Mouse (Mus musculus) frontal cortex, postnatal 14 days (tissue): ENCODE data around the gene Gm11985.
A peak's percentile ranks its signal among the peaks of the same experiment; 100 is the strongest.
"Not testable (repeated sequence)": the region's sequence is repeated elsewhere in the genome, so short reads cannot be mapped to it uniquely, and the experiment has no call there.

Source experiments
- DNase-seq, 2 experiments: peaks; one replicate each; pipeline ENCODE4 v3.0.0; 2022; ENCODE audit warnings: low spot score in 2 of 2

Gm11985 gene

DNA sequence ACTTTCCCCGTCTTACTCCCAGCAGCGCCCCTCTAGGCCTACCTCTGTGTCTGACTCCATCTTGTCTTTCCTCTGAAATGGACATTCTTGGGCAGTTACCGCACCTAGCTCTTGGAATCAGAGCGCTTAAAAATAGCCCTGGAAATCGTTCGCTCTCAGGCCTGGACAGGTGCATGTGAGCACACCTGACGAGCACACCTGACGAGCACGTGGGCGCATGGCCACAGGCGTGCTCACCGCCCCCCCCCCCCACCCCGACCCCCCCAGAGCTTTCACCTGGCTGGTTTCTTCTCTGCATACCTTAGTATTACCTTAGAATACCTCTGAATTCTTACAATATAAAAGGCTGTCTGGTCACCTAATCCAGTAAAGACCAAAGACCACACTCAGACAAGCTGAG, at the start of gene Gm11985:
Gm11985 (minus strand) TSS at position 101 of the 400 bp plus-strand sequence.
- DNase-seq: no peak

DNA sequence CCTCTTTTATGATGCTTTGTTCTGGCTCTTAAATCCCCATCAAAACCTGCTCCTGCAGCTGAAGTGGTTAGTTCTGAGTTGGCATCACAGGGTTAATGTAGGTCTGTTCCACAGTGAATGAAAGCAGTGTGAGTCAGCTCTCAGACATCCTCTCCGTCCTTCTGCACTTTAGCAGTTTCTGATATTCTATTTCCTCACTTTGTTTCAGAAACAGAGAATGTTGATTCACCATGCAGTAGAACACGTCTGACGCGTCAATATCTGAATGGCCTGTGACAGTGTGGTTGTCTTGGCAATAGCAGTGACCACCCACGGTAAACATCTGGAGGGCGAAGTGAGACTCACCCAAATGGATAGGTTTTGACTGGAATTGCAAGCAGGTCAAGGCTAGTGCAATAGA, 49.3 kb upstream of the Gm11985 start:
- no peak for DNase-seq

DNA sequence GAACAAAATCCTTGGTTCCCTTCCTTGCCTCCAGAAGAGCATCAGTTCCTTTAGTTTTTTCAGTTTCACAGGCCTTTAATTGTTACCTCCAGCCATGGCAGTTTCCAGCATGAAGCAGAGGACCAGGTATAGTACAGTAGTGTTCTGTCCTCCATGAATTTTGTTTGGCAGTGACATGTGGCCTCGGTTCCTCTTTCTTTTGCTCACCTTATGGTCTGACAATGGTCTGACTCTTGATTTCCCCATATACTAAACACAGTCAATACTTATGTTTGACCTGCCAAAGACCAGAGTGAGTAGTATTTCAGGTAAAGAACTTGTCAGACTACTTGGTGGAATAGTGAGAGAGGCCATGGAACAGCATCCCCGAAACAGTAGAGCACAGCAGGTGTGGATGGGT, 48.4 kb upstream of the Gm11985 start:
- no peak for DNase-seq

- no peak for DNase-seq
Measured at GRCm38 (mm10) chr11:7234981-7235609, 46.7 kb upstream of the Gm11985 start.

DNA sequence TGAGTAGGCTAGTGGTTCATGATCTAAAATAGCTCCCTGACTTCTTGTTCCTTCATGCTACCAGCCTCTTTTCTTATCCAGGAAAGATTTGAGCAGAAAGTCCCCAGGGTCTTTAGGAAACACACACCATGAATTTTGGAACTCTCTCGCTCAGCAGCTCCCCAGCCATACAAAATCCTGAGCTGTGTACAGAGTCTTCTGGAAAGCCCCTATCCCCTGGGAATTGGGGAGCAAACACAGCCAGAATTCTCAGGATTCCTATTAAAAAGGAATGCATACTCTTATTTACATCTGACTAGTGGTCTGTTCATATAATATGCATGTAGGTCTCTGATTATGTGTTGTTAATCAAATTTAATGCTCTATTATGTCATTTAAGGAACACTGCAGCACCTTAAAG, 46.1 kb upstream of the Gm11985 start:
- no peak for DNase-seq

- no peak for DNase-seq
Measured at GRCm38 (mm10) chr11:7233333-7233732, 45.0 kb upstream of the Gm11985 start.

GRCm38 (mm10) chr11:7231958-7232357, 43.6 kb upstream of the Gm11985 start:
- no peak for DNase-seq

DNA sequence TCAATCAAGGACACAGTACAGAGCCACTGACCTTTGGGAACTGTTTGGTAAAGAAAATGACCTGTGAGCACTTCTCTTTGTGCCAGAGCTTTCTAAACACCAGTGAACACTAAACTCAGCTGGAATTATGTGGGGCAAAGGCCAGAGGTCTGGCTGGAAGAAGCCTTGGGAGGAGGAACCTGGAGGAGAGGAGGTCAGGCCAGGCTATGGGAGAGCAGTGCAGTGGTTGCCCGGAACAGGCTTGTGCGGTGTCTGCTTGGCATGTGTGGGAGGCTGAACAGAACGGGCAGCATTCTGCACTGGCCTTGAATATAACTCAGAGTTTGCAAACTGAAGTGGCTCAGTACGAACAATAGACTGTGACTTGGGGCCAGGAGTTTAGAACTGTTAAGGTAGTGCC, 41.6 kb upstream of the Gm11985 start:
- DNase-seq: no peak

- DNase-seq: no peak
Measured at GRCm38 (mm10) chr11:7228107-7228506, 39.7 kb upstream of the Gm11985 start.

DNA sequence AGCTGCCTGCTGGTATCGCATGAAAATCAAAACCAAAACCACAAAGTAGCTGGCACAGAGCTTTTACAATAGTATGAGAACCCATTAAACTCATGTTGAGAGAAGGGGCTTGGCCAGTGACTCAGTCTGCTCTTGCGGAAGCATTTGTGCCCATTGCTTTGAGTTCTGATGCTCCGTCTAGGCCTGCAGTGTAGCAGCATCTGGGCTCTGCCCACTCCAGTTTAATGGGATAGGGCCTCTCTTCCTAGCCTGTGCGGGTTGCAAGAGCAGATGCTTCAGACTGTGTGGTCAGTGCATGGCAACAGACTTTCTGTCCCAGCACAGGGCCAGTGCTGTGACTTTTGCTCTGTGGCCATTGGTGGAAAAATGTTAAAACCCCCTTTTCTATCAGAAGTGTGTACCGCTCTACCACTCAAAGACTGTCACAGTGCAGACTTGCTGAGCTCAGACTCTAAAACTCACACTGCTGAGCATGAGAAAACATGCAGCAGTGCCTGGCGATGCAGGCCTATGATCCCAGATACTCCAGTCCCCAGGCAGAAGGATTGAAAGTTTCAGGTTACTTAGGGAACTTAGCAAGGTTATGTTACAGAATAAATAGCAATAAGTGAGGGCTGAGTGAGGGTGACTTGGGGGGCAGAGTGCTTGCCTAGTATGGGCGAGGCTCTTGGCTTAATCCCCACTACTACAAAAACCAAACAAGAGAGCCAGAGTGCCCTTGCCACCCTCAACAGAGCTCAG, 38.6 kb upstream of the Gm11985 start:
- no peak for DNase-seq

DNA sequence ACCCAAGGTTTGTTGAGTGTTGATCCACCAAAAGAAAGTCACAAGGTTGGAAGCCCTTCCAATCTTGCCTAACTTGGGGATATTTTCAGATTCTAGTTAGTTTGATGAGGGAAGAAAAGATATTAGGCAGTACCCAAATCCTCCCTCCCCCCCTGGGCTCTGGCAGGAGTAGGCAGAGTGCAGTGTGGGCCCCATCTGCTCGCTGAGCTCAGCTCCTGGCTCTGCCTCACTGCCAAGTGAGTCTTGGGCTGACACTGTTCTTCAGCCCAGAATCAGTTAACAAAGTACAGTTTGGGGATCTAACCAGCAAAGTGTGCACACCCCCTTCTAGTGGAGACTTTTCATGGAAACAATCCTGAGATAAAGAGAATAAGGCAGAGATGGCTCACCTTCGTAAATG, 37.8 kb upstream of the Gm11985 start:
- DNase-seq: no peak

DNA sequence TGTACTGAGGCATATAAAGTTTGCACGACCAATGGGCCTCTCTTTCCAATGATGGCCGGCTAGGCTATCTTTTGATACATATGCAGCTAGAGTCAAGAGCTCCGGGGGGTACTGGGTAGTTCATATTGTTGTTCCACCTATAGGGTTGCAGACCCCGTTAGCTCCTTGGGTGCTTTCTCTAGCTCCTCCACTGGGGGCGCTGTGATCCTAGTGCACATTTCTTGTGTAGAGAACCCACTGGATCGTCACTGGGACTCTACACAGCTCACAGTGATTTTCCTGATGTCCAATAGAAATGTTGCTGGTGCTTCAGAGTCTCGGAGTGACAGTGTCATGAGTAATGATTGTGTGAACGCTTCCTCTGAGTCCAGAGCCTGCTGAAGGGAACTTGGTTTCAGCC, 33.5 kb upstream of the Gm11985 start:
- DNase-seq: not testable (repeated sequence)

DNA sequence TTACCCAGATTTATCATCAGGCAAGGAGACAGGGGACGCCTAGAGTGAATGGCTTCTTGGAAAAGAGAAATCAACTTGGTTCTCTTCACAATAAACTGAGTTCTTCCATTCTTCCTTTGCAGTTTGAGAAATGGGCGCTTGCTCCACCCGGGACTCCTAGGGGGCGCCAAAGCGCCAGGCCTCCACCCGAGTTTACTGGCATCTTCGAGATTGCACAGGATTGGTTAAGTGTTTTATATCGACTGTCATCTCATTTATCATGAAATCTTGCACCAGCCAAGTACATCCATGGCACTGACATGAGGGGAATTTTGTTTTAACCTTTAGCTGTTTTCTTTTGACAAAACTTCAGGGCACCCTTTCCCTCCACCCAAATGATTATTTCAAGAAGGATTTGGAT, 27.3 kb upstream of the Gm11985 start:
- DNase-seq: peak; percentile 36 to 66

DNA sequence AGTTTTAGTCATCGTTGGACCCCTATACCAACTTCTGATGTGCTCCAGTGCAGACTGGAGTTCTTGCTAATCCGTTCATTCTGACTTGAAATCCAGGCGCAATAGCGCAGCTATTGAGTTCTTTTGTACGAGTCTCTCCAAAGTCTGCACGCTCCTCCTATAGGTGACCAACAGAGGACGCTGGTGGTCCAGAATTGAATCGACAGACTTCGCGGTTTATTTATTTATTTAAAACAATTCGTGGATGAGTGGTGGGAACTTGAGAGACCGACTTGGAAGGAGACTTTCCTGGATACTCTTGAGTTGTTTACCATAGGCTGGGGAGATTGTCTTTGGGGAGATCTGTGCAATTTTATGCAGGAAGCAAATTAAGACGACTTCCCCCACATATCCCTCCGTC, 26.4 kb upstream of the Gm11985 start:
- DNase-seq: peak; percentile 50 to 65

DNA sequence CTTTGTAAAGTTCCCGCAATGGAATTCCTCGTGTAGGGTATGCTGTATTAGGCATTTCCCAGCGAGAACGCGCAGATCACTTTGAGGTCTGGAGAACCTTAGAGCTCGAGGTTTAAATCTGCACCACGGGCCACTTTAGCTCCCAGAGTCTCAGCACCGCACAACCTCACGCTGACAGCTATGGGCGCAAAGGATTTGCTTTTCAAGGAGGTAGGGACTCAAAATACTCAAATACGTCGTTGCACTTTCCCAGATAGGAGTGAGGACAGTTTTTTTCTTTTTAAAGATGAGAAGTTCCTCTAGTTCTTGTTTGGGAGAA, 25.9 kb upstream of the Gm11985 start:
- no peak for DNase-seq

DNA sequence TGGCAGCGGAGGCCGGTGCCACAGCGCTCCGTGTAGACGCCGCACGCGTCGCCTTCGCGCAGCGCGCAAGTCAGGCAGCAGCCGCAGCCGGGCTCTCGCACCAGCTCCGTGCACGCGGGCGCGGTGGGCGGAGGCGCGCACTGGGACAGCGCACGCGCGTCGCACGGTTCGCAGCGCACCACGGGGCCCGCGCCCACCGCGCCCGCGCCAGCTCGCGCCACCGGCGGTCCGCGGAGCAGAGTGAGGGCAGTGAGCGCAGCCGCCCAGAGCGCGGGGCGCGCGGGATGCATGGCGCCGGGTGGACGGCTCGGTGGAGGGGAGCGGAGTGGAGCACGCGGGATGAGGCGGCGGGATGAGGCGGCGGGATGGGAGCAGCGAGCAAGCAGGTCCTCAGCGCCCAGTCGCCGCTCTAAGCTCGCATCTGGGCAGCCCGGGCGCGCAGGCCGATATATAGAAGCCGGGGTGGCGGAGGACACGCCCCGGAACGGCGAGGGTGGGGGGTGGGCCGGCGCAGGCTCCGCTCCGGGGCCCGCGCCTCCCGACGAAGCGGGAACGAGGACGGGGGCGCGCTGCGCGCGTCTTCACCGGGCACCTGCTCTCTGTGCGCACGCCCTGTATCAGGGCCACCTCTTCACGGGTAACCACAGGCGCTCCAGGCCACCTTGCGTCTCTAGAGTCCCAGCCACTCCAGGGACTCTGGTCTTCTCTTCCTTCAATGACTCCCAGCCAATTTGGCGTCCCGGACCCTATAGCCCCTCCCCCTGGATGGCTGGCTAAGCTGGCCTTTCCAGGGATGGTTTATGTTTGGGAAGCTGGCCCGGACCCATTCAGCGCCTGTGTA, 25.4 kb upstream of the Gm11985 start, which contains the start of gene Igfbp3:
Igfbp3 (minus strand) TSS at position 423 of the 841 bp plus-strand sequence.
- DNase-seq: peak; percentile 56 to 75

DNA sequence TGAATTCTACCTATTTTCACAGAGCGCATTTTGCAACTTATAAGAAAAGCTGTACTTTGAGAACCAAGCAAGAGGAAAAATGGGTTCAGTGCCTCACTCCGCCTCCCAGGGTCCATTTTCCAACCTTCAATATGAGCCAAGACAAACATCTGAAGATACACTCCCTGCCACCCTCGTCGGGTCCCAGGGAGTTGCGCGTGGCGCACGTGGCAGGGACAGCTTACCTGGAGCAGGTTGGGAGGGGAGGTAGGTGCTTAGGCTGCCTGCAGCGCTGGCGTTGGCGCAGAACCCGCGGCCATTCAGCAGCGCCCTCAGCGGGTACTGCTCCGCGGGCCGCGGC, 24.8 kb upstream of the Gm11985 start:
- DNase-seq: no peak

DNA sequence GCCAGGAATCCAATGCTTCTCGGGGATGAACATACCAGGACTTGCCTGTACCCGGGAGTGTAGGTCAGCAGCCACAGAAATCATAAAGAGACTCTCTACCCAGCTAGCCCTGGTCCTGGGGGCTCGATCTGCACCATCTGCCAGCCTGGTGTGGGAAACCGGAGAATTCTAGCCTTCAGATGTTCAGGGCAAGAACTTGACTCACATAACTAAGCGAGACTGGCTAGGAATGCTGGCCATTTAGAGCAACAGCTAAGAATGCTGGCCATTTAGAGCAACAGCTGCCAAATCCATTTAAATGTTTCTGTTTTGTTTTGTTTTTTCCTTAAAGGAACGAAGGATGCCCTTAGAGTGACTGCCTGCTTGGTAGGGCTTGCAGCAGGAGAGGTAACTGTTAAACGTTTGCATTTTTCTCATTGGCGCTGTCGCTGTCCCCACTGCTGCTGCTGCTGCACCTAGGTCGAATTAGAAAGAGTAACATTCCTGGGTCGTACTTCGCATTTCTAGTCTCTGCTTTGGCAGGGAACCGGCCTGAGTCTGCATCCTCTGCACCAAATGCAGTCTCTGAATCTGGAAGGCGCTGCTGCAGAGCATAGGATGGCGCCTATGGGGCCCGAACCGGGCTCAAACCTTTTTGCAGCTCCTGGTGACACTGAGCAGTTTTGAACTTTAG, 23.9 kb upstream of the Gm11985 start:
- DNase-seq: no peak

DNA sequence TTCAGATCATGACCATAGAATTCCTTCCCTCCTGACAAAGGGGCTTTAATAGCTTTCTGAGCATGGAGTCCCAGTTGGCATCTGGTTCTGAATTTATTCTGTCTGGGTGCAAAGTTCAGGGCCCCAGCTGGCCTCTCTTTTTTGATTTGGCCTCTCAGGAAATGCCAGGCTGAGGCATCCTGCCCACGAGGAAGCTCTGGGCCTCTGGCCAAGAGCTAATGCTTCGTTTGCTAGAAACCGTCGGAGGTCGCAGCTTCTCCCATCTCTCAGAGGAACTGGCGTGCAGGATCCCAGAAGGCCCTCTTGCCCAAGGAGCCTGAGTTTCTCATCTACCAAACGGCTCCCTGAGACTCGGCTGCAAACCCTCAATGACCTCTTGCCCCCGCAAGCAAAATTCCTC, 22.8 kb upstream of the Gm11985 start:
- no peak for DNase-seq

GRCm38 (mm10) chr11:7210343-7210742, 22.0 kb upstream of the Gm11985 start:
- peak; percentile 52 to 71 for DNase-seq

GRCm38 (mm10) chr11:7203846-7204245, 15.5 kb upstream of the Gm11985 start:
- no peak for DNase-seq

GRCm38 (mm10) chr11:7202206-7202605, 13.8 kb upstream of the Gm11985 start:
- DNase-seq: no peak
